Mouse (Mus musculus) midbrain, embryonic 14.5 days (tissue): ENCODE measurements at regions not wholly inside any gene's neighbourhood (a gene's known extent, or its start where the extent isn't known, plus 50 kb on each side); places are given as distances from the start of the nearest gene placed in this dataset.

Source experiments
- ATAC-seq: fragments of 200-750 bp; cut with Nextera tagmentation; 2 replicates; pipeline ENCODE4 v1.8.0; 2017; ENCODE audit warnings: moderate number of reproducible peaks, moderate library complexity; ENCODE audit not compliant: low FRiP score, low TSS enrichment
- DNase-seq: peaks from one replicate; pipeline ENCODE4 v3.0.0-alpha.2; 2015
- H3K27ac ChIP-seq: fragments of 300-500 bp; sonication (generic); replicated peaks from 2 replicates; pipeline ENCODE4 v1.5.1; 2014; ENCODE audit warnings: mild to moderate bottlenecking, low read depth, low read length, moderate library complexity
- H3K27me3 ChIP-seq: fragments of 300-500 bp; sonication (generic); 2 replicates; pipeline ENCODE4 v1.6.1; 2014; ENCODE audit warnings: low read length, control low read depth, mixed read lengths; ENCODE audit not compliant: control insufficient read depth, insufficient read depth
- H3K36me3 ChIP-seq: fragments of 300-500 bp; sonication (generic); 2 replicates; pipeline ENCODE4 v1.6.1; 2014; ENCODE audit warnings: low read length, control low read depth; ENCODE audit not compliant: control insufficient read depth, insufficient read depth
- H3K4me1 ChIP-seq: fragments of 300-500 bp; sonication (generic); 2 replicates; pipeline ENCODE4 v1.6.1; 2014; ENCODE audit warnings: mild to moderate bottlenecking, antibody characterized with exemption, low read length, control low read depth; ENCODE audit not compliant: control insufficient read depth, insufficient read depth
- H3K4me2 ChIP-seq: fragments of 300-500 bp; sonication (generic); 2 replicates; pipeline ENCODE4 v1.6.1; 2014; ENCODE audit warnings: mild to moderate bottlenecking, low read length, moderate library complexity
- H3K4me3 ChIP-seq: fragments of 300-500 bp; sonication (generic); replicated peaks from 2 replicates; pipeline ENCODE4 v1.5.1; 2014; ENCODE audit warnings: low read depth, low read length
- H3K9ac ChIP-seq: fragments of 300-500 bp; sonication (generic); replicated peaks from 2 replicates; pipeline ENCODE4 v1.6.1; 2014; ENCODE audit warnings: mild to moderate bottlenecking, low read length, moderate library complexity
- H3K9me3 ChIP-seq: fragments of 300-500 bp; sonication (generic); 2 replicates; pipeline ENCODE4 v1.6.1; 2016; ENCODE audit warnings: low read length, control low read depth, mixed read lengths; ENCODE audit not compliant: control insufficient read depth
- WGBS: fragments of 180-500 bp; shearing (Covaris S2); extraction: QIAGEN DNeasy Blood & Tissue Kit; methylation state at CpG from one replicate; pipeline ENCODE4 v1.1.7; 2014; 5-methylcytosine and 5-hydroxymethylcytosine counted together

GRCm38 (mm10) chr6:15865271-15865670 is 144.8 kb downstream of the Mdfic start:
- Histone ChIP-seq H3K27ac (no peak overlapping the region), H3K4me1 (no peaks in the 10 kb centered on the region), H3K4me3 (no peak overlapping the region), H3K9me3 (no peaks in the 10 kb centered on the region), H3K36me3 (no peaks in the 10 kb centered on the region), H3K27me3 (no peaks in the 10 kb centered on the region), H3K4me2 (no peak overlapping the region), H3K9ac (no peak overlapping the region)
- ATAC-seq (no peak), DNase-seq (no peak)
- WGBS = 84% methylated on average over 3 of the region's 3 CpGs

DNA sequence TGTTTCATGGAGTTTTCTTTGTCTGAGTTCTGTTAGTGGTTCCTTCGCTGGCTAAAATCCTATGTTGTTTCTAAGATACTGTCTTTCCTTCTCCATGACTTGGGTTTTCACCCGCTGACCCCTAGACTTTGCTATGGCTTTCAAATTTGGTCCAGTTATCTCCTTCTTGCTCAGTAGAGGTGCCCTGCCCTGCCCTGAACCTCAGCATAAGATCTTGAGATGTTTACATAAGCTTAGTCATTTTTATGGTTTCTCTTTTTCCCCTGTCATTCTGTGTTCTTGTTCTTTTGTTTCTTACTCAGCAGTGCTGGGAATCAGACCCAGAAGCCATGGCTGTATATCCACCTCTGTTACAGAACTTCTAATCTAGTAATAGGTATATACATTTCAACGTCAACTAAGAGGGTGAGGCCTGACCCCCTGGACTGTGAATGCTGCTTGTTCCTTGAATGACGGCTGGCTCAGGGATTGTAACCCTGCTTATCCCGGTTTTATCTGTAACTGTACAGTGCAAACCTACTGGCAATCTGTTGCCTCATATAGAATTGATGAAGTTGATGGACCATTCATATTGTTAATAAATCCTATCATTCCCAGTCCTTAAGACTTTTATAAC is 161.9 kb downstream of the Mdfic start:
- no peak overlapping the region for H3K9ac ChIP-seq

GRCm38 (mm10) chr6:15893066-15893465 is 172.6 kb downstream of the Mdfic start:
- no peak overlapping the region for H3K27ac ChIP-seq
- H3K9ac ChIP-seq = no peak overlapping the region
- no peaks in the 10 kb centered on the region for H3K36me3 ChIP-seq
- DNase-seq = no peak
- H3K27me3 ChIP-seq = no peaks in the 10 kb centered on the region
- H3K4me3 ChIP-seq = no peak overlapping the region
- no peaks in the 10 kb centered on the region for H3K9me3 ChIP-seq
- 95% methylated on average over 5 of the region's 5 CpGs for WGBS
- H3K4me1 ChIP-seq = no peaks in the 10 kb centered on the region
- no peak overlapping the region for H3K4me2 ChIP-seq
- ATAC-seq = no peak

More for the DNA sequence above, 161.9 kb downstream of the Mdfic start:
- no peaks in the 10 kb centered on the region for H3K36me3 ChIP-seq
- no peak for ATAC-seq
- no peaks in the 10 kb centered on the region for H3K9me3 ChIP-seq
- no peak overlapping the region for H3K27ac ChIP-seq
- H3K4me2 ChIP-seq = no peak overlapping the region
- H3K27me3 ChIP-seq = no peaks in the 10 kb centered on the region
- 92% methylated on average over 5 of the region's 5 CpGs for WGBS
- H3K4me1 ChIP-seq = no peaks in the 10 kb centered on the region
- no peak overlapping the region for H3K4me3 ChIP-seq
- no peak for DNase-seq

GRCm38 (mm10) chr6:15900495-15900894 is 180.0 kb downstream of the Mdfic start:
- DNase-seq = no peak
- Histone ChIP-seq H3K27me3 (no peaks in the 10 kb centered on the region), H3K27ac (no peak overlapping the region)

GRCm38 (mm10) chr6:15902665-15903274 is 182.3 kb downstream of the Mdfic start:
- Histone ChIP-seq H3K36me3 (no peaks in the 10 kb centered on the region), H3K9me3 (no peaks in the 10 kb centered on the region), H3K9ac (no peak overlapping the region), H3K27me3 (no peaks in the 10 kb centered on the region), H3K4me1 (no peaks in the 10 kb centered on the region), H3K27ac (no peak overlapping the region), H3K4me3 (no peak overlapping the region), H3K4me2 (no peak overlapping the region)
- DNase-seq = peak; percentile 41
- 51% methylated on average over 2 of the region's 2 CpGs for WGBS
- peak; percentile 53; the same call in 1 of the 2 replicates for ATAC-seq

More at GRCm38 (mm10) chr6:15900495-15900894, 180.0 kb downstream of the Mdfic start:
- no peak for ATAC-seq
- H3K9me3 ChIP-seq = no peaks in the 10 kb centered on the region
- no peaks in the 10 kb centered on the region for H3K4me1 ChIP-seq
- no peak overlapping the region for H3K4me2 ChIP-seq
- H3K4me3 ChIP-seq = no peak overlapping the region
- H3K9ac ChIP-seq = no peak overlapping the region
- H3K36me3 ChIP-seq = no peaks in the 10 kb centered on the region

- Histone ChIP-seq H3K9me3 (no peaks in the 10 kb centered on the region), H3K4me3 (no peak overlapping the region), H3K4me2 (no peak overlapping the region), H3K4me1 (no peaks in the 10 kb centered on the region), H3K9ac (no peak overlapping the region), H3K27ac (no peak overlapping the region), H3K36me3 (no peaks in the 10 kb centered on the region), H3K27me3 (no peaks in the 10 kb centered on the region)
- ATAC-seq (peak; percentile 46), DNase-seq (no peak)
- WGBS = 50% methylated on average over 1 of the region's 1 CpGs
These were observed 190.1 kb downstream of the Mdfic start for GRCm38 (mm10) chr6:15910420-15911167.

GRCm38 (mm10) chr6:15929650-15930049 is 209.2 kb downstream of the Mdfic start:
- H3K4me2 ChIP-seq = no peak overlapping the region
- H3K4me3 ChIP-seq = no peak overlapping the region
- WGBS = 88% methylated on average over 2 of the region's 2 CpGs
- ATAC-seq (no peak), DNase-seq (no peak)
- H3K27ac ChIP-seq = no peak overlapping the region
- H3K27me3 ChIP-seq = no peaks in the 10 kb centered on the region
- no peaks in the 10 kb centered on the region for H3K4me1 ChIP-seq
- no peaks in the 10 kb centered on the region for H3K9me3 ChIP-seq
- no peak overlapping the region for H3K9ac ChIP-seq
- H3K36me3 ChIP-seq = no peaks in the 10 kb centered on the region

GRCm38 (mm10) chr6:15950251-15950650 is 229.8 kb downstream of the Mdfic start:
- no peaks in the 10 kb centered on the region for H3K9me3 ChIP-seq
- H3K4me1 ChIP-seq = no peaks in the 10 kb centered on the region
- no peaks in the 10 kb centered on the region for H3K36me3 ChIP-seq
- WGBS = 96% methylated on average over 2 of the region's 2 CpGs
- H3K4me3 ChIP-seq = no peak overlapping the region
- H3K9ac ChIP-seq = no peak overlapping the region
- H3K27me3 ChIP-seq = no peaks in the 10 kb centered on the region
- DNase-seq (no peak), ATAC-seq (no peak)
- no peak overlapping the region for H3K27ac ChIP-seq
- no peak overlapping the region for H3K4me2 ChIP-seq

DNA sequence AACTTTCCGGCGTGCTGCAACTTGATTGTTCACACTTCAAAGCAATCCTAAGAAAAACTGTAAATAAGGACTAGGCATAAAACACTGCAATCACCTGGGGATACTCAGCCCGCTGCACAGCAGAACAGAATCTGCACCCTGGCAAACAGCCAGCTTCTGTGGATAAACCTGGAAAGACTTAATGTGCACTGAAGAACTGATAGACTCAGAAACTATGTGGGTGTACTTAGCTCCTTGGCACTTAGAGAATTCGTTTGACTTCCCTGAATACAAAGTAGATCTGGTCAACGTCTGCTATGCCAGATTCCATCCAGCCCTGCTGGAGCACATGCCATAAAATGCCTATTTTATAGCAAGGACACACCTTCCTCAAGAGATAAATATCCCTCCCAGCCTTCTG is 266.9 kb downstream of the Mdfic start:
- Histone ChIP-seq H3K27me3 (no peaks in the 10 kb centered on the region), H3K9ac (no peak overlapping the region), H3K27ac (no peak overlapping the region), H3K4me3 (no peak overlapping the region), H3K36me3 (no peaks in the 10 kb centered on the region), H3K4me1 (no peaks in the 10 kb centered on the region), H3K9me3 (no peaks in the 10 kb centered on the region), H3K4me2 (no peak overlapping the region)
- WGBS = 54% methylated on average over 5 of the region's 5 CpGs
- ATAC-seq (no peak), DNase-seq (peak; percentile 62)
